Mouse (Mus musculus) spleen, adult 2 months (tissue): ENCODE results near the gene Itm2b. TPM values are rescaled to one million over a fixed set of nuclear protein-coding genes. Genes with fewer than 3 reads are reported as not detected.

Experiments
- DNase-seq, 2 experiments: peaks; one replicate each; pipeline versions ENCODE4 v3.0.0 to v3.0.0-alpha.2; 2012 to 2021; ENCODE audit warnings: low spot score in 2 of 2, low read depth in 1 of 2
- H3K27ac ChIP-seq: fragments of 200-500 bp; 2 replicates; pipeline ENCODE4 v1.5.1; 2012; ENCODE audit warnings: low read length, inconsistent platforms; ENCODE audit not compliant: insufficient read depth
- H3K27me3 ChIP-seq: fragments of 200-500 bp; 2 replicates; pipeline ENCODE4 v1.6.1; 2012; ENCODE audit warnings: mild to moderate bottlenecking, moderate library complexity, low read length, inconsistent platforms; ENCODE audit not compliant: control insufficient read depth, insufficient read depth
- H3K36me3 ChIP-seq: fragments of 200-500 bp; 2 replicates; pipeline ENCODE4 v1.6.1; 2012; ENCODE audit warnings: mild to moderate bottlenecking, low read length, inconsistent platforms; ENCODE audit not compliant: control insufficient read depth, insufficient read depth
- H3K4me1 ChIP-seq: fragments of 200-500 bp; 2 replicates; pipeline ENCODE4 v1.6.1; 2011; ENCODE audit warnings: inconsistent platforms; ENCODE audit not compliant: control insufficient read depth, insufficient read depth, insufficient read length
- H3K4me3 ChIP-seq: fragments of 200-500 bp; 2 replicates; pipeline ENCODE4 v1.5.1; 2011; ENCODE audit warnings: mild to moderate bottlenecking, inconsistent platforms; ENCODE audit not compliant: insufficient read depth, insufficient read length; ENCODE audit errors: extremely low read depth
- CTCF ChIP-seq: fragments of 200-500 bp; IDR thresholded peaks from 2 replicates; pipeline ENCODE4 v1.5.1; 2011; ENCODE audit warnings: mild to moderate bottlenecking, inconsistent platforms; ENCODE audit not compliant: insufficient read depth, insufficient read length, insufficient replicate concordance; ENCODE audit errors: extremely low read depth
- POLR2A ChIP-seq: fragments of 200-500 bp; IDR thresholded peaks from 2 replicates; pipeline ENCODE4 v1.6.1; 2011; ENCODE audit warnings: low read depth, low read length, inconsistent platforms
- WGBS: fragments of 180-500 bp; shearing (Covaris S2); methylation state at CpG from one replicate; pipeline ENCODE4 v1.1.7; 2018; 5-methylcytosine and 5-hydroxymethylcytosine counted together
- polyA plus RNA-seq: library from polyadenylated mRNA; depleted of rRNA; stranded (reverse); fragments of >200 nt; gene quantifications from 2 replicates; pipeline ENCODE4 v1.2.3, GENCODE M21; 2012

The Itm2b gene
- polyA plus RNA-seq, 1 experiment, result 567 TPM

GRCm38 (mm10) chr14:73376920-73377319 is 8.2 kb downstream of the Itm2b start:
- 85% methylated on average over 6 of the region's 6 CpGs for WGBS
- TF ChIP-seq POLR2A (no peak), CTCF (no peak)
- Histone ChIP-seq H3K36me3 (peaks cover 33% of the 10 kb centered on the region), H3K27ac (no peak overlapping the region), H3K4me1 (peaks cover 7% of the 10 kb centered on the region; the same call in 1 of the 2 replicates), H3K27me3 (no peaks in the 10 kb centered on the region), H3K4me3 (no peak overlapping the region)
- no peak for DNase-seq

- Histone ChIP-seq H3K4me1 (peaks cover 2% of the 10 kb centered on the region; the same call in 1 of the 2 replicates), H3K27ac (no peak overlapping the region), H3K36me3 (peaks cover 35% of the 10 kb centered on the region), H3K27me3 (no peaks in the 10 kb centered on the region), H3K4me3 (no peak overlapping the region)
- TF ChIP-seq POLR2A, result no peak
- no peak for TF ChIP-seq CTCF
- 86% methylated on average over 8 of the region's 8 CpGs for WGBS
- DNase-seq, result no peak
Observed at GRCm38 (mm10) chr14:73375903-73376302, 9.2 kb downstream of the Itm2b start.

GRCm38 (mm10) chr14:73375445-73375844 is 9.6 kb downstream of the Itm2b start:
- Histone ChIP-seq H3K27me3 (no peaks in the 10 kb centered on the region), H3K4me3 (no peak overlapping the region), H3K27ac (no peak overlapping the region), H3K36me3 (peaks cover 35% of the 10 kb centered on the region), H3K4me1 (peaks cover 2% of the 10 kb centered on the region; the same call in 1 of the 2 replicates)
- WGBS, result 94% methylated on average over 8 of the region's 8 CpGs
- DNase-seq, result no peak
- TF ChIP-seq POLR2A (no peak), CTCF (no peak)

- H3K36me3 ChIP-seq, result peaks cover 32% of the 10 kb centered on the region
- no peak overlapping the region for H3K4me3 ChIP-seq
- DNase-seq, result no peak
- H3K27ac ChIP-seq, result no peak overlapping the region
- H3K27me3 ChIP-seq, result no peaks in the 10 kb centered on the region
- WGBS, result 79% methylated on average over 11 of the region's 11 CpGs
- peaks cover 2% of the 10 kb centered on the region; the same call in 1 of the 2 replicates for H3K4me1 ChIP-seq
- no peak for TF ChIP-seq CTCF
- no peak for TF ChIP-seq POLR2A
Observed at GRCm38 (mm10) chr14:73374315-73374890, 10.7 kb downstream of the Itm2b start.

GRCm38 (mm10) chr14:73373606-73374005 is 11.5 kb downstream of the Itm2b start:
- H3K27me3 ChIP-seq, result no peaks in the 10 kb centered on the region
- peaks cover 2% of the 10 kb centered on the region; the same call in 1 of the 2 replicates for H3K4me1 ChIP-seq
- H3K36me3 ChIP-seq, result peaks cover 29% of the 10 kb centered on the region
- DNase-seq, result no peak
- TF ChIP-seq POLR2A, result no peak
- no peak for TF ChIP-seq CTCF
- H3K27ac ChIP-seq, result no peak overlapping the region
- H3K4me3 ChIP-seq, result no peak overlapping the region
- WGBS, result 88% methylated on average over 8 of the region's 8 CpGs

GRCm38 (mm10) chr14:73372990-73373389 is 12.1 kb downstream of the Itm2b start:
- WGBS, result 90% methylated on average over 4 of the region's 4 CpGs
- DNase-seq, result no peak
- Histone ChIP-seq H3K27ac (no peak overlapping the region), H3K36me3 (peaks cover 30% of the 10 kb centered on the region), H3K4me3 (no peak overlapping the region), H3K27me3 (no peaks in the 10 kb centered on the region), H3K4me1 (peaks cover 2% of the 10 kb centered on the region; the same call in 1 of the 2 replicates)
- TF ChIP-seq POLR2A (no peak), CTCF (no peak)

- 95% methylated on average over 4 of the region's 4 CpGs for WGBS
Observed at GRCm38 (mm10) chr14:73371577-73371976, 13.5 kb downstream of the Itm2b start.

More at GRCm38 (mm10) chr14:73371577-73371976, 13.5 kb downstream of the Itm2b start:
- no peaks in the 10 kb centered on the region for H3K27me3 ChIP-seq
- H3K36me3 ChIP-seq, result peaks cover 37% of the 10 kb centered on the region
- no peak overlapping the region for H3K4me3 ChIP-seq
- H3K27ac ChIP-seq, result no peak overlapping the region
- no peak for TF ChIP-seq POLR2A
- no peak for TF ChIP-seq CTCF
- no peaks in the 10 kb centered on the region for H3K4me1 ChIP-seq
- no peak for DNase-seq
